Mouse (Mus musculus) right cerebral cortex, adult 2 months (tissue): ENCODE results near the gene Agpat4.

Source experiments
- DNase-seq, 2 experiments: peaks; one replicate each; pipeline ENCODE4 v3.0.0; 2021 to 2022; ENCODE audit warnings: low spot score in 2 of 2

The Agpat4 gene

DNA sequence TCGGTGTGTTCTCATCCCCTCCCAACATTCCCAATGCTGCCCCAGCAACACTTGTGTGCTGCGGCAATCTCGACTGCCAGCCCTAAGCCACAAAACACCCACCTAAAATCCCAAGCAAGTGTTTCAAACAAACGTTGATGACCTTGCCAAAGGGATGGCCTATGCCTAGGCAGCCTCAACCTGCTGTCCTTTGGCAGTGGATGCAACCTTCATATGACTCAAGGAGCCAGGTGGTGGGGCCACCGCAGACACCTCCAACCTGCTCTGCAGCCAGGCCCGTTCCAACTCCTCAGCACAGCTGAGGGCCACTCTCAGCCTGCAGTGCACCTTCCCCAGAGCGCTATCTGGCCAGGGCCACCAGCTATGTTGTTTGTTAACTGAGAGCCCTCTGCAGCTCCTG is 110.0 kb downstream of the Agpat4 start:
- no peak for DNase-seq

DNA sequence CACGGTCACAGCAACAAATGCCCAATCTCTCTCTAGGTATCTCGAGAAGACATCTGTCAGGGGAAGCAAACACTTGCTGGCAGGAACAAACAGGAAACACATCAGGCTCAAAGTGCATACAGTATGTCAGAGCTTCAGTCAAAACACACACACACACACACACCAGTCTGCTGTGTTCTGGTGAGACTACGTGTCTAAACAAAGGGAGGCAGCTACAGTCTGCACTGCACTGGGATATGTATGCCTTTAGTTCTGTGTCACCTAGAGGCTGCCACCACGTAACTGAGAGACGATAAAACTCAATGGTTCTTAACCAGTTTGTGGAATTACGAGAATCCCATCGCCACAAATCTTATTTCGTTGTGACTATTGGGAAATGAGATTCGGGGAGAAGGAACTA is 111.3 kb downstream of the Agpat4 start:
- no peak for DNase-seq

DNA sequence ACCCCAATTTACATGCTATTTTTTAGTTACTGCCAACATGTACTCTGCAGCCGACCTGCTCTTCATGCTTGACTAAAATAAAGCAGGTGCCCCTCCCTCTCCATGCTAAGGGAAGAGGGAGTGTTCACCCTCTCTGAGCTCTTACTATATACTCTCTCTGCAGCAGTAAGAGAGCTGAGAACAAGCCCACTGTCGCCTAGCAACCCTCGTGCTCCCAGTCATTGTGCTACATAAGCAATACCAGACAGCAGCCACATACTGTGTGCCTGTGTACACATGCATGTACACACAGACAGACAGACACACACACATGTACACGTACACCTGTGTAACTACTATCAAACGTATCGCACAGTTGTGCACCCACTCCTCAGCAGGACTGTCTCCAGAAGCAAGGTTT is 111.7 kb downstream of the Agpat4 start:
- DNase-seq = peak; percentile 59 to 64

DNA sequence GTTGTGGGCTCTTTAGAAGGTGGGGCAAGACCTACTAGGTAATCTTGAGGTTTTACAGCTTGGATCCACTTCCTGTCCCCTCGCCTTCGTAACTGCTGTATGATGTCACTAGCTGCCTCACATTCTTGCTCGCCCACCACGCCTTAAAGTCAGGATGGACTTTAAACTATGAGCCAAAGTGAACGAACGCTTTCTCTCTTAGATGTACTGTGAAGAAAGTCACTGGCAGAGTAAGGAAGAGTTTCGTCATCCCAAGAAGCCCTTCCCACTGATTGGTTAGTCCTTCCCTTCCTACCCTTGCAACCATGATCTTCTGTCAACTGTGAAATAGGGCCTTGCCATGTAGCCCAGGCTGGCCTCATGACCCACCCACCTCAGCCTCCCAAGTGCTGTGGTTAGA is 112.6 kb downstream of the Agpat4 start:
- DNase-seq = no peak

DNA sequence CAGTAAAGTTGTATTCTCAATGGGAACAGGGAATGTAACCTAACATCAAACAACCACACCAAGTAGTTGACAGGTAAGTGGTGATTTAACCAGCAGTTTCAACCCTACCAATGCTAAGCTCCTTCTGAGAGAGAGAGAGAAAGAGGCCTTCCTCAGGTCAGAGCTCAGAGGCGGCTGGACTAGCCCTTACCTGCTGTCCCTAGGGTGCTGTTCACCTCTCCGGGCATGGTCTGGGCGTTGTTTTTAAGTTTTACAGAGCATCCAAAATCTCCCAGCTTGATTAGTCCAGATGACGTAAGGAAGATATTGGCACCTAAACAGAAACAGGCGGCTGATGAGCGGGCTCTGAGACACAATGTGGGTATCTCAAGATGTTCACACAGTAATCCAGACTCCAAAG is 114.2 kb downstream of the Agpat4 start:
- no peak for DNase-seq

DNA sequence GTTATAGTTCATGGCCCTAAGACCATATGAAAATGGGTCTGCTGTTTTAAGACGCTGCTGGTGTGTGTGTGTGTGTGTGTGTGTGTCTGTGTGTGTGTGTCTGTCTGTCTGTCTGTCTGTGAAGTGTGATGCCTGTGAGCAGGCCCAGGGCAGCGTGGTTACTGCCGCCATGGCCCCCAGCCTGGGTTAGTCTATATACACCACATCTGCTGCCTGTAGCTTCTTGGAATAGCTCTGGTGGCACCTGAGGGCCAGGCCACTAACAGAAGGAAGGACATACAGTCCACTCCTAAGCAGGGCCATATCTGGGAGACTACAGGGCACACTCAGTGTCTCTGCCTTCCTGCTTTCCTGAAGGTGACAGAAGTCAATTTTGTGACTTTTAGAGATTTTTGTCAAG is 122.2 kb downstream of the Agpat4 start:
- no peak for DNase-seq

DNA sequence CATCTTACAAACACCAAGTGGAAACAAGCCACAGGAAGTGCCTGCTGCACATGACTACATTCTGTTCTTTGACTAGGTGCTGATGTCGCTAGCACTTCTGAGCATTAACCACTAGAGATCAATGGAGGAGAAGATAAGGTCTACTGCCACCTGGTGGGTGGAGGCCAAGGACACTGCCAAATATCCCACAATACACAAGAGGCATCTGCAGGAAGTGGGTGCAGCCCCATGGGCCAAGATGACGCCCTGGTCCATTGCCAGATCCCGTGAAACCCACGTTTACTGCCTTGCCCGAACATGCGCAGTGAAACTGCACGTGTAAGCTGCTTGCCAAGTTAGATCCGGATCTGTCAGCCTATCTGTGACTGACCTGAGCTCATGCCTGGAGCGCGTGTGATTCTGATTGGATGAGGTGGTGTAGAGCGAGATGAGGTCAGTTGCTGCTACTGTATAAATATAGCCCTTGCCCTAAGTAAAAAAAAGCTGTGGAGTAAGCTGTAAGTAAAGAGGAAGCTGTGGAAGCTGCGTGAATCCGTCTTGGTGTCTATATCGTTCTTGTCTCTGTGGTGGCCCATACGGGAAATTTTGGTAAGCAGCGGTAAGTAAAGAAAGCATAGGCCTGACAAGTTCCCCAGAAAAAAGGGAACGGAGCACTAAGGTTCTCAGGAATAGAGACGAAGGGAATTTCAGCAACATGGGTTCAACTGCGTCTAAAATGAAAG is 131.4 kb downstream of the Agpat4 start:
- DNase-seq = no peak

DNA sequence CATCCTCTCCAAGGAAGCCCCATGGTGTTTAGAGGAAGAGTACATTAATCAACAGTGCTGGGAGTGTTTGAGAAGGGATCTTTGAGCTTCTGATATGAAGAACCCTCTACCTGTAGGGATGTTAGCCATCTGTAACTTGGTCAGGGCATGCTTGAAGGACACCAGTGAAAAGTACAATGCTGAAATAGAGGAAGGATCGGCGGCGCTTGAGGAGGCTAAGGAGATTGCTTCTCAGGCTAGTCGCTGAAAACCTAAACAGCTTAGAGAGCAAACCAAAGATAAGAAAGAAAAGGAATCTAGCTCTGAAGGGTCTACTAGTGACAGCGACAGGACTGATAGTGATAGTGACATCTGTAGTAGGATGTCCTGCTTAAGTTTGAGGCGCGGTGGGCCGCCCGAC is 132.1 kb downstream of the Agpat4 start:
- DNase-seq = no peak

DNA sequence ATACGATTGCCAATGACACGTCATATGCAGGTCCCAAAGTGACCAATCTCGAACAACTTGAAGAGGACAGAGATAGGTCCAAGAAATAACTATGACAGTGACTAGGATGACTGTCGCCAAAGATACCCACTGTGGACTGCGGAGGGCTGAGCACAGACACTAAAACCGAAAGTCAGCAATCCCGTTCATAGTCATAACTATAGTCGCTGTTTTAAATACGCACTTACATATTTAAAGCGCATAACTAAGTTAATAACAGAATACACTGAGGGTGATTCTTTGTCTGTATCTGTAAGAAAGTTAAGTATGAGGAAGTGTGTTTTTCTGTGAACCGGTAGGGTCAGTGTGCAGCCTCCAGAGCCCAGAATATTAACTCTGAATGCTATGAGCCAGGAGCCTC is 137.6 kb downstream of the Agpat4 start:
- DNase-seq = no peak

DNA sequence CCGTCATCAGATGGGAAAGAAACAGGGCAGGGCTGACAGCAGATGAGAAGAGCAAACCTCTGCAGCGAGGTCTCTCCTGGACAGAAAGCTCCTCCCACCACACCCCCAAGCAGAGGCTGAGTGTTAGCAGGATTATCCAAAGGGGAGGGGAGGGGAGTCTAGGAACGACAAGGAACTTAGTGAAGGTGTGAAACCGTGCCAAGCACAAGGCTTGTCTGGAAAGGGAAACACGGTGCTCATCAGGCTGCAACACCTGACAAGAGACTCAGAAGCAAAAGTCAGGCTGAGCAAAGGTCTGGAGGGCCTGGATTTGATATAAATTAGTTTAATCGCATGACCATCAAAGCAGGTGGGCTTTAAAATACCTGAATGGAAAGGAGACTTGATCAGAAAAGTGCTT is 140.0 kb downstream of the Agpat4 start:
- no peak for DNase-seq

DNA sequence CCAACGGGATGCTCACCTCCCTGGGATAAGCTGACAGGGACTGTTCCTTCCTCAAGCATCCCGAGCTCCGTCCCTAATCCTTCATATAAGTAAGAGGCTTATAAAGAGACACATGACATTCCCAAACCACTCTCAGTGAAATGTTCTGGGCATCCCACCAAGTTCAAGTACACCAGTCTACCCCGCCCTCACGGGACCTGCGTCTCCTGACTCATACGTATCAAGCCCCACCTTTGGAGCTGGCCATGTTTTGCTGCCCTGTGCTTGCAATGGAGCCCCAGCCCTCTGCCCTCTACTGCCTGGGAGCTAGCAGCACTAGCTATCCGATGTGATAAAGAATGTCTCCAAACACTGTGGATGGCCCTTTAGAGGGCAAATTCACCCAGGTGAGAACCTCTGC is 141.5 kb downstream of the Agpat4 start:
- DNase-seq = no peak

DNA sequence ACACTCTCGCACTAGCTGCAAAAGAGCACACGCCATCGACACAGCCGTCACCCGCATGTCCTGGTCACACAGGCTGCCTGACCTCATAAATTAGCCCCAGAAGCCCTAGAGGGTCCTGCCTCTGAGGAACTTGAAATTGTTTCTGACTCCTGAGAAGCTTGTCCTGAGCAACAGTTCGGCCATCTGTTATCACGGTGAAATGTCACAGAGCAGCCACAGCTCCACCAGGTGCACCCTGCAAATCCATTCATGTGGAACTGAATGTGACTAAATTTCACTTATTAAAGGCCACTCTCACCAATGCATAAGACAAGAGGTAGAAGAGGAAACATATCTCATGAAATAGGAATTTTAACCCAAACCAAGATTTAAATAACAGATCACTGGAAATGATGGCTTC is 142.9 kb downstream of the Agpat4 start:
- no peak for DNase-seq

DNA sequence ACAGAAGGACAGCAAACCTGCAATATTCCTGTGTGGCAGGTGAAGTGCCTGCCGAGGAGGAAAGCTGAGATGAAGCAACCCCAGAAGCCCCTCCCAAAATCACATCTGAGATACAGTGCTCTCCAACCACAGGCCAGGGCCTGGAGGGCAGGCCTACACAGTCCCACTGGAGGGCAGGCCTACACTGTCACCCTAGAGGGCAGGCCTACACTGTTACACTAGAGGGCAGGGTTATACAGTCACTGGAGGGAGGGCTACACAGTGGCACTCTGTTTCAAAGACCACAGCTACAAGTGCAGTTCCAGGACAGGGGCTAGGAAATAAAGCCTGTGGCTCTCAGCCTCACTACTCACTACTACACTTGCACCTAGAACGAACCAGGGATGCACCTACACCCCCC is 143.4 kb downstream of the Agpat4 start:
- no peak for DNase-seq

DNA sequence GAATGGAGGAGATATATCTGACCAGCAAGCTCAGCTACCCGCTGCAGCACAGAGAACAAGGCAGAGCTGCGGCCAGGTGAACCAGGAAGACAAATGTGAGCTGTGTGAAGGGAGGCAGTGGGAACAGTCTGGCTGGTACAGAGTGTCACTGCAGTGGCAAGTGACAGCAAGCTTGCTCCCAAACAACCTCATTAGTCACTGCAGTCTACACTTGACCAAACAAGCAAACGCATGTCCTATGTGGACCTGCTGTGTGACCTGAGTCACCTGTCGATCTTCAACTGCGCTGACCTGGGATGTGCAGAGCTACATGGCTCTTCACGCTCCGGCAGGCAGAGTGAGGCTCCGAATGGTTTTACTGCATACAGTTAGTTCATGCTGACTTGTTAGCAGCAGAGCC is 144.3 kb downstream of the Agpat4 start:
- no peak for DNase-seq

DNA sequence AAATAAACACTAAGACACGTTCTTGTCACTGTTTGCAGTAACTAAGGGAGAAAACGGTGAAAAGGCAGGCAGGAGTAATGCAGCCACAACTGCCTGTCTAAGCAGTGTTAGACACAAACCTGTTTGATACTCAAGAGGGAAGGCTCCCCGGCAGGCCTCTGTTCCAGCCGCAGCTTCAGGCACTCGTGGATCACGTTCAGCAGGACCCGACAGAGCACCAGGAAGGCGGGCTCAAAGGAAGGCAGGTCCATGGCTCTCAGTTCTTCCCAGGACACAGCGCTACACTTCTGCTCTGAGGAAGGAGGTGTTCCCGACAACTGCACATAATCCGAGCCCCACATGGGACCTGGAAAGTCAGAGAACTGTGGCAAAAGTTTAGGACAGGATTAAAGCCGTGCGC is 145.3 kb downstream of the Agpat4 start:
- DNase-seq = no peak

DNA sequence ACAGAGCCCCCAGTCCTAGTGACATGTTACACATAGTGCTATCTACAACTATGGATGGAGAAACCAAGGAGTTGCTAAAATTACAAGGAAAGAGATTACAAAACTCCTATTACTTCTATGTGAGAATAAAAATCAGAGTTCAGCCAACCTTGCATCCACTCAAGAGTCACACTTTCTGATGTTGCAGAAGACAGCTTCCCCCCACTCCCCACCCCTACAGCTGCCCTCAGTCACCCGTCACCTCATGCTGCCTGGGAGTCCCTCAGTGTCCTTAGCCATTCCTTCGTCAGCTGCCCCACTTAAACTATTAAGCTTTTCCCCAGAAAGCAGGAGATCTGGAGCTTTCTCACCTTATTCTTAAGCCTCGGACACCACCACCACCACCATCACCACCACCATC is 145.8 kb downstream of the Agpat4 start:
- DNase-seq = no peak

DNA sequence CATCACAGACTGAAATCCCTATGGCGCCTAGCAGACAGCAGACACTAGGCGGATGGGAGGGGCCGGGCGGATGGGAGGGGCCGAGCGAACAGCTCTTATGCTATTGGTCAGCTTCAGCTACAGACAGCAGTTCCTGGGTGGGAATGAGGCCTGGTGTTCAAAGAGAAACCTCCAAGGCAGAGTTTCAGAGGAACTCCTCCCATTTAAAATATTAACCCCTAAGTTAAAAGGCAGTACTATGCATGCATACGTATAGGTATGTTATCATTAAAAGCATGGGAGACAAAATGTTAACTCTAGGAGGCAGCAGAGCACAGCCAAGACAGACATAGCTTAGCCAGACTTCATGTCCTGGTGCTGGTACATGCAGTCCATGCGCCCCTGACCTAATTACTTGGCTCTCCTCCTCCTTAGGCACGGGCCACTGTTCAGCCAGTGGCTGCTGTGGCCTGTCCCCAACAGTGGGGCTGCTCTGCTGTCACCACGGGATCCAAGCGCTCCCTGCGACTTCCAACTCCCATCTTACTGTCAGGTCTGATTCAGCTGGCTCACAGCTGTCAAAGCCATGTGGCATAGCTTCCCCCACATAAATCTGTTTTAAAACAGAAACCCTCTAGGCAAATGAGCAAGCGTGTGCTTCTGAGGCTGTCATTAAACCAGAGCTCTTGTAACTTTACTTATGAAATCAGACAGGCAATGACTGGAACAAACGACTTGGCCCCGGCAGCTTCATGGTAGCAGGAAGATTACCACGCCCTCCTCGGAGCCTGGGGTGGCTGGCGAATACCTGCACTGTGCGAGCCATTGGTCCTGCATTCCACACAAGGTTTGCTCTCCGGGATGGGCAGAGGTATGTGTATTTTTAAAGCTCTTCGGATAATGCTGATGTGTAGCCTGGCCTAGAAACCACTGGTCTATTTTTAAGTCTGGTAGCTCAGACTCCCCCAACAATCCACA is 147.7 kb downstream of the Agpat4 start:
- DNase-seq = peak; percentile 73 to 76

DNA sequence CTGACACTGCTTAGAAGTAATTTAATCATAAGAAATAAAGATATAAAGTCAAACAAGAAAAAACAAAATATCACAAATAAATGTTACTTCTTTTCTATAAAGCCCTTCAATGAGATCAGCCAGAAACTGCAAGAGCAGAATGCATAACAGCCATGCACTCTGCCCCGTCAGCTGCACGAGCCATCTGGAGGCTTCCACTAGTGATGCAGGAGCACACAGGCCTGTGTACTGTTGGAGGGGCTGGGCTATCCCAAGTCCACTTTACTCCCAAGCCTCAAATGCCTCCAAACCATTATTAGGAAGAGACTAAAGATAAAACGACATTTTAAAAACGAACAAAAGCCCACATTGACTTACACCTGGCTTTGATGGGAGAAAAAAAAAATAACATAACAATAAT is 149.6 kb downstream of the Agpat4 start:
- no peak for DNase-seq

DNA sequence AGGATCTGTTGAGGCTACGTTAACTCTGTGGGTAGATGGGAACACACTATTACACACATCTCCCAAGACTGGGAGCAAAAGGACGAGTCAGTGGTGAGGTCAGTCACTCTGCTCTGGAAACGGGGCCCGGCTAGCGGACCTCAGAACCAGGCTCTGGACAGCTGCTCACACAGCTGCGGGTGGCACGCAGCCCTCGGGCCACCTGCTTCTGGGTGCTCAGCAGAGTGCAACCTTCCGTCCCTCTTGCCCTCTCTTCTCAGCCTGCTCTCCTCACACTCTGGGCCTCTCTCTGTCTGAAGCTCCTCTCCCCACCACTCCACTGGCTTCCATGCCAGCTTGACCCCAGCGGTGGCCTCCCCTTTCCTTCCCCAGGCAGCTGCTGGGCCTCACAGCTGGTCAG is 150.0 kb downstream of the Agpat4 start:
- DNase-seq = no peak
